Mouse (Mus musculus): ENCODE results near the gene Trio. TPM values are rescaled to one million over a fixed set of nuclear protein-coding genes. Genes with fewer than 3 reads are reported as not detected.

Trio gene
- polyA plus RNA-seq, 1 experiment from 2014 or later: 17.4 TPM

DNA sequence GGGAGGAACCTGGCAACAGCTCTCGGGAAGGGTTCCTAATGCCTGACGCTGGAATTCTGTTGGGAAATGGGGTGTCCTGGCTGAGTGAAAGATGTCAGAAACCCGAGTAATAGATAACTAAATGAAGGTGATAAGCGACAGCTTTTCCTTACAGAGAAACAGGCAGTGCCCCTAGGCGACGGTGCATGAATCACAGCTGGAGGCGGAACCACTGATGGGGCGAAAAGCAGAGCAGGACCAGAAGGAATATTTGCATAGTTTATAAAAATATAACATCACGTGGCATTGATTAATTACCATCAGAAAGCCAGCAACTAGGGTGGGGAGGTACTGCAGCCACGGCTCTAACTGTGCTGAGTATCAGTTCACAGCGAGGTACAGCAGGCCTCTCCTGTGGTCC lies 233.2 kb downstream of the Trio start:
- ATAC-seq (replicated peaks; ENCODE audit: low FRiP score, low read depth) (no peak), DNase-seq (ENCODE audit: low spot score) (peak; percentile 37)
- Histone ChIP-seq H3K9ac (ENCODE audit: low read depth, low read length) (no peak overlapping the region), H3K4me1 (replicated peaks; ENCODE audit: insufficient read depth, low read length) (peaks cover 7% of the 10 kb centered on the region), H3K27ac (no peak overlapping the region), H3K27me3 (ENCODE audit: insufficient read depth, low read length) (no peaks in the 10 kb centered on the region), H3K9me3 (replicated peaks; ENCODE audit: low read length) (no peaks in the 10 kb centered on the region), H3K36me3 (ENCODE audit: insufficient read depth, low read length) (no peaks in the 10 kb centered on the region), H3K4me3 (replicated peaks; ENCODE audit: low read depth, low read length) (no peak overlapping the region), H3K4me2 (ENCODE audit: low read length) (no peak overlapping the region)
- 41% methylated on average over 11 of the region's 11 CpGs for WGBS
- TF ChIP-seq CTCF (IDR thresholded peaks at IDR 0.05; ENCODE audit: low read depth): no peak

DNA sequence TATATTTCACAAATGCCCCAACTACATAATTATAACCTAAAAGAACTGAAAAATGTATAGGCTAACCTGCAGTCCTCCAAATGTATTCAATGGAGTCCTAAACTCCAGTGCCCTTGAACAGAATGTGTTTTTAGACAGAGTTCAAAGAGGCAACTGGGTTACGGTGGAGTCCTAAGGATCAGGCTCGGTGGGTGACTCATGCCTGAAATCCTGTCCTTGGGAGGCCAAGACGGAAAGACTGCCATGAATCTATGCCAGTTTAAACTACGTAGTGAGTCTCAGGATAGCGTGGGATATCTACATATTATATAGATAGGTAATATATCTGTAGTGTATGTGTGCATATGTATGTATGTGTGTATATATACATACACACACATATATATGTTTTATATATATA lies 234.5 kb downstream of the Trio start:
- ATAC-seq (replicated peaks; ENCODE audit: low FRiP score, low read depth) (no peak), DNase-seq (ENCODE audit: low spot score) (no peak)
- Histone ChIP-seq H3K27ac (no peak overlapping the region), H3K4me3 (replicated peaks; ENCODE audit: low read depth, low read length) (no peak overlapping the region), H3K27me3 (ENCODE audit: insufficient read depth, low read length) (no peaks in the 10 kb centered on the region), H3K36me3 (ENCODE audit: insufficient read depth, low read length) (no peaks in the 10 kb centered on the region), H3K4me2 (ENCODE audit: low read length) (no peak overlapping the region), H3K4me1 (replicated peaks; ENCODE audit: insufficient read depth, low read length) (peaks cover 6% of the 10 kb centered on the region), H3K9me3 (replicated peaks; ENCODE audit: low read length) (no peaks in the 10 kb centered on the region), H3K9ac (ENCODE audit: low read depth, low read length) (no peak overlapping the region)
- no peak for TF ChIP-seq CTCF (IDR thresholded peaks at IDR 0.05; ENCODE audit: low read depth)
- WGBS: 86% methylated on average over 5 of the region's 5 CpGs

DNA sequence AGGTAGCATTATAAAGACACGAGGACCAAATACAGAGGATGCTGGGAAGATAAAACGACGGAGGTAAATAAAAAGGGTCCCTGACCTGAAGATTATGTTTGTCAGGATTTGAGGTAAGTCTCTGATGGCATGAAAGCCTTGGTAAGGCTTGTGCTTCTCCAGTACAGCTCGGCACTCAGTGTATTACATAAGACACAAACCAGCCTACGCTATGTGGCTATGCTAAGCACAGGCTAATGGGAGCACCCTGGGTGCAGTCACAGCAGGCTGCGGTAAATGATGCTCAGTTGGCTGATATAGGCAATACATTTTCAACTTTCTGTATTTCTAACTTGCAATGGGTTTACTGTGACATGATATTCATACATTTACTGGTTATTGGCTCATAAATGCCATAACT lies 234.9 kb downstream of the Trio start:
- no peak overlapping the region for H3K4me3 ChIP-seq (replicated peaks; ENCODE audit: low read depth, low read length)
- no peak for TF ChIP-seq CTCF (IDR thresholded peaks at IDR 0.05; ENCODE audit: low read depth)
- H3K4me1 ChIP-seq (replicated peaks; ENCODE audit: insufficient read depth, low read length): peaks cover 7% of the 10 kb centered on the region; the same call in 1 of the 2 replicates
- ATAC-seq (replicated peaks; ENCODE audit: low FRiP score, low read depth) (no peak), DNase-seq (ENCODE audit: low spot score) (no peak)
- H3K27me3 ChIP-seq (ENCODE audit: insufficient read depth, low read length): no peaks in the 10 kb centered on the region
- H3K4me2 ChIP-seq (ENCODE audit: low read length): no peak overlapping the region
- 88% methylated on average over 6 of the region's 6 CpGs for WGBS
- no peaks in the 10 kb centered on the region for H3K9me3 ChIP-seq (replicated peaks; ENCODE audit: low read length)
- no peak overlapping the region for H3K27ac ChIP-seq
- H3K36me3 ChIP-seq (ENCODE audit: insufficient read depth, low read length): no peaks in the 10 kb centered on the region
- H3K9ac ChIP-seq (ENCODE audit: low read depth, low read length): no peak overlapping the region

DNA sequence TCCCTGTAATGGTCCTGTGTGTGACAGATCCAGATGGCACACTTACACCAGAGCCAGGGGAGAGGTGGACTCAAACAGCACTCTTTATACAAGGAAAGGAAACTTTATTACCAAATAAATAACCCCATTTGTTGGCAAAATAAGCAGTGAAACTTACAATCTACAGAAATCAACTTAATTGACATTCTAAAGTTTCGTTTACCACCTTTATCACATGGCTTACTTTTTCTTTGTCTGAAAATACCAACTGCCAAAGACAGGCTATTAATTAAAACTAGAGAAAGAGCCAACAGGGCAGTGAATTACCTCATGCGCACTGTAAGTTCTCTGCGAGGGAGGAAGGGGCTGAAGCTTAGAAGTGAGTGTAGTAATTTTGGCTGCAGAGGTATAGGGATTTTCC lies 236.3 kb downstream of the Trio start:
- 56% methylated on average over 3 of the region's 3 CpGs for WGBS
- Histone ChIP-seq H3K9me3 (replicated peaks; ENCODE audit: low read length) (no peaks in the 10 kb centered on the region), H3K4me2 (ENCODE audit: low read length) (no peak overlapping the region), H3K27me3 (ENCODE audit: insufficient read depth, low read length) (no peaks in the 10 kb centered on the region), H3K4me1 (replicated peaks; ENCODE audit: insufficient read depth, low read length) (peaks cover 21% of the 10 kb centered on the region), H3K27ac (no peak overlapping the region), H3K9ac (ENCODE audit: low read depth, low read length) (no peak overlapping the region), H3K4me3 (replicated peaks; ENCODE audit: low read depth, low read length) (no peak overlapping the region), H3K36me3 (ENCODE audit: insufficient read depth, low read length) (no peaks in the 10 kb centered on the region)
- ATAC-seq (replicated peaks; ENCODE audit: low FRiP score, low read depth) (no peak), DNase-seq (ENCODE audit: low spot score) (no peak)
- TF ChIP-seq CTCF (IDR thresholded peaks at IDR 0.05; ENCODE audit: low read depth): no peak

DNA sequence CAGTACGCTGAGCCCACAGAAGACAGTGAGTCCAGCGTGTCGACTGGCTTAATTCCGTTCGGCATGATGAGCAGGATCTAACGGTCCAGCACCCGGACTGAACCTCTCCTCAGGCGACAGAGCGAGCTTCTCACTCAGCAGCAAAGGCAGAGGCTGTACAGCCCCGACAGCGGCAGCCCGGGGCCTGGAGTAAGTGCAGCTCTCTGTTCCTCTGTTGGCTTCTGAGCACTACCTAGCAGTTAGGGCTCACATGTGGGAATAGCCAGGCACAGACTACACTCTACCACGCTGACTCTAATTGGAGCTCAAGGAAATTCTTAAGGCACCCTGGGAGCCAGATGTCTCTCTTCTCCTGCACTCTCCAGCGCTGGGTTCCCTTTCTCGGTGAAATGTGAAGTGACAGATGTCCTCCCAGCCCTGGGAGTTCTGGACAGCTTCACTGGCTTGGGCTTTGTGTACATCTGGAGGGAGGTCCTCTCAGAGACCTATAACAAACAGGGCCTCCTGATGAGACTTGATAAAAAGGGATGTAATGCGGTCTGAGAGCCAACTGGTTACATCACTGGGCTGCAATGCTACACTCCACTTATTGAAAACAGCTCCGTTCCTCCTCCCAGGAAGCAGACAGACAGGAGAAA lies 237.4 kb downstream of the Trio start:
- TF ChIP-seq CTCF (IDR thresholded peaks at IDR 0.05; ENCODE audit: low read depth): no peak
- Histone ChIP-seq H3K27me3 (ENCODE audit: insufficient read depth, low read length) (no peaks in the 10 kb centered on the region), H3K4me1 (replicated peaks; ENCODE audit: insufficient read depth, low read length) (peaks cover 32% of the 10 kb centered on the region), H3K4me2 (ENCODE audit: low read length) (peak overlapping the region; percentile 48), H3K9me3 (replicated peaks; ENCODE audit: low read length) (no peaks in the 10 kb centered on the region), H3K9ac (ENCODE audit: low read depth, low read length) (peak overlapping the region; percentile 44), H3K27ac (peak overlapping the region; percentile 79), H3K36me3 (ENCODE audit: insufficient read depth, low read length) (no peaks in the 10 kb centered on the region), H3K4me3 (replicated peaks; ENCODE audit: low read depth, low read length) (peak overlapping the region; percentile 35)
- ATAC-seq (replicated peaks; ENCODE audit: low FRiP score, low read depth): peak; percentile 33
- peak; percentile 86 for DNase-seq (ENCODE audit: low spot score)
- 24% methylated on average over 17 of the region's 17 CpGs for WGBS

DNA sequence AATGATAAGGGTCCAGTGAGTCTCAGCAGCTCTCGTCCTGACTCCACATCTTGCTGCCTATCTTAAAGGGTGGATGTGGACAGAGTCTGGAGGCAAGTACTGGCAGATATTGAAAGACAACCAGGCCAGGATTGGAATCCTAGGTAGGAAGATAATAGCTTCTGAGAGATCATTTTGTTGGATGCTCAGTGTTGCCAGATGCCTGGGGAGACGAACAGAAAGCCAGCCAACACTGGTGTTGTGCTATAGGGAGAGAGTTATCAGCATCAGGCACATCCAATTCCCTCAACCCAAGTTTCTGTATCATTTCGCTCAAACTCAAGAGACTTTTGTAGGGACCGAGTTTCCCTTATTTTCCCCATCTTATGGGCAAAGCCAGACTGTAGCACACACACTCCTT lies 238.5 kb downstream of the Trio start:
- Histone ChIP-seq H3K36me3 (ENCODE audit: insufficient read depth, low read length) (no peaks in the 10 kb centered on the region), H3K4me1 (replicated peaks; ENCODE audit: insufficient read depth, low read length) (peaks cover 42% of the 10 kb centered on the region), H3K27ac (peak overlapping the region; percentile 20; the same call in 1 of the 2 replicates), H3K9ac (ENCODE audit: low read depth, low read length) (no peak overlapping the region; the same call in 1 of the 2 replicates), H3K27me3 (ENCODE audit: insufficient read depth, low read length) (no peaks in the 10 kb centered on the region), H3K4me2 (ENCODE audit: low read length) (peak overlapping the region; percentile 48), H3K4me3 (replicated peaks; ENCODE audit: low read depth, low read length) (peak overlapping the region; percentile 35), H3K9me3 (replicated peaks; ENCODE audit: low read length) (no peaks in the 10 kb centered on the region)
- ATAC-seq (replicated peaks; ENCODE audit: low FRiP score, low read depth) (no peak), DNase-seq (ENCODE audit: low spot score) (no peak)
- 61% methylated on average over 4 of the region's 4 CpGs for WGBS
- TF ChIP-seq CTCF (IDR thresholded peaks at IDR 0.05; ENCODE audit: low read depth): no peak
